Mouse (Mus musculus) thymus, adult 2 months (tissue): ENCODE data around the gene Elob.

Experiments used
- CTCF ChIP-seq: fragments of 200-500 bp; IDR thresholded peaks from 2 replicates; pipeline ENCODE4 v1.5.1; 2012; ENCODE audit warnings: mild to moderate bottlenecking, control low read depth, low read length, moderate library complexity, borderline replicate concordance; ENCODE audit not compliant: control insufficient read depth, poor library complexity, insufficient read depth; ENCODE audit errors: extremely low read depth
- POLR2A ChIP-seq: fragments of 200-500 bp; IDR thresholded peaks from 2 replicates; pipeline ENCODE4 v1.6.1; 2012; ENCODE audit warnings: mild to moderate bottlenecking, low read length, control low read depth, moderate library complexity; ENCODE audit not compliant: control insufficient read depth, poor library complexity, insufficient read depth; ENCODE audit errors: extremely low read depth

DNA sequence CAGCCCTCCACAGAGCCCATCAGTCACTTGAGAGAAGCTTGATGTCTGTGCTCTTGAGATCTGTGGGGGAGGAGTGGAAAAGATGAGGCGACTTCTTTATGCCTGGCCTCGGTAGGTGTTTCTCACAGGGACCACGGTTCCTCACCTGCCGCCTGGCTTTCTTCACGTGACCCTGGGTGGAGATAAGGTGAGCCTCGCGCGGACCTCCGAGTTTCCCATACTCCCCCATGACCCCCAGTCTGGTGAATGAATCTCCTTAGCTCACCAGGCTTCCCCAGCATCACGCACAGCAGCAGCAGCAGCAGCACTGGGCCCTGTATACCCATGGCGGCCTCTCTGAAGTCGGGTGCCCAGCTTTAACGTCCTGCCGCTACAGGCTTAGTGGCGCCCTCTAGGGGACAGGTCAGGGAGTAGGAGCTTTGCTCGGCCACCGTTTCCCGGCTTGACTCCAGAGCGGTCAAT lies 14.9 kb upstream of the Elob start, which contains the start of the genes Prss32 and Prss41:
- TF ChIP-seq CTCF (peak; percentile 86), POLR2A (no peak)
